Comparison of ENCODE assay signal across 7 mouse cellular contexts in genomic region chr13:111724811-111725164, GRCm38 (mm10). TPM values are rescaled to one million over a fixed set of nuclear protein-coding genes. Genes with fewer than 3 reads are reported as not detected.
DNase-seq lines count a peak whose midpoint lies in the region; ATAC-seq lines count a peak whose summit lies in the region.

No protein-coding gene starts in this region.

- H3K9me3 ChIP-seq in megakaryocyte, embryonic 14.5 days: peaks cover 10% of the 10 kb centered on the region
- peaks cover 3% of the 10 kb centered on the region; the same call in 1 of the 2 replicates for H3K9me3 ChIP-seq in forebrain, embryonic 11.5 days (ENCODE audit: control insufficient read depth, low read length)
- H3K9me3 ChIP-seq in limb, embryonic 15.5 days: no peaks in the 10 kb centered on the region
- H3K9me3 ChIP-seq in stomach, embryonic 16.5 days (replicated peaks; ENCODE audit: control insufficient read depth, low read length): peaks cover 4% of the 10 kb centered on the region

- H3K9ac ChIP-seq in forebrain, embryonic 11.5 days (ENCODE audit: low read length): peak overlapping the region; percentile 50
- peak overlapping the region; percentile 23; the same call in 1 of the 2 replicates for H3K9ac ChIP-seq in limb, embryonic 15.5 days
- H3K9ac ChIP-seq in stomach, embryonic 16.5 days (ENCODE audit: low read length): peak overlapping the region; percentile 77

- ATAC-seq in megakaryocyte, adult 5-6 weeks (ENCODE audit: poor library complexity, severe bottlenecking): no peak
- no peak for ATAC-seq in forebrain, embryonic 11.5 days (replicated peaks; ENCODE audit: low FRiP score)
- no peak for ATAC-seq in limb, embryonic 15.5 days (ENCODE audit: insufficient number of reproducible peaks, low FRiP score, low TSS enrichment, low read depth)
- ATAC-seq in stomach, embryonic 16.5 days (ENCODE audit: insufficient read depth, low FRiP score): no peak

- no peak for DNase-seq in forebrain, embryonic 11.5 days (ENCODE audit: low spot score)
- DNase-seq in urinary bladder, adult 2 months (ENCODE audit: low spot score): no peak
- no peak for DNase-seq in adrenal gland, adult 8-10 months

- no peaks in the 10 kb centered on the region for H3K36me3 ChIP-seq in megakaryocyte, embryonic 14.5 days (replicated peaks; ENCODE audit: low read length)
- no peaks in the 10 kb centered on the region for H3K36me3 ChIP-seq in forebrain, embryonic 11.5 days (ENCODE audit: control insufficient read depth, insufficient read depth, low read length)
- H3K36me3 ChIP-seq in limb, embryonic 15.5 days: peaks cover 3% of the 10 kb centered on the region; the same call in 1 of the 2 replicates
- no peaks in the 10 kb centered on the region for H3K36me3 ChIP-seq in stomach, embryonic 16.5 days (ENCODE audit: control insufficient read depth, insufficient read depth, low read length)

- peak overlapping the region; percentile 82 for H3K4me2 ChIP-seq in forebrain, embryonic 11.5 days (ENCODE audit: low read depth, low read length, severe bottlenecking)
- peak overlapping the region; percentile 87 for H3K4me2 ChIP-seq in limb, embryonic 15.5 days
- peak overlapping the region; percentile 69 for H3K4me2 ChIP-seq in stomach, embryonic 16.5 days (ENCODE audit: low read depth, low read length)

- H3K27ac ChIP-seq in forebrain, embryonic 11.5 days (ENCODE audit: low read depth, low read length): 0 out of 2 replicates have a peak overlapping the region, but pooled peaks have one; percentile 18
- peak overlapping the region; percentile 95 for H3K27ac ChIP-seq in limb, embryonic 15.5 days
- H3K27ac ChIP-seq in stomach, embryonic 16.5 days (ENCODE audit: low read length): peak overlapping the region; percentile 74

- H3K4me3 ChIP-seq in megakaryocyte, embryonic 14.5 days (replicated peaks): peak overlapping the region; percentile 98
- H3K4me3 ChIP-seq in forebrain, embryonic 11.5 days (ENCODE audit: low read depth, low read length): peak overlapping the region; percentile 64
- peak overlapping the region; percentile 61 for H3K4me3 ChIP-seq in limb, embryonic 15.5 days
- peak overlapping the region; percentile 71 for H3K4me3 ChIP-seq in stomach, embryonic 16.5 days (replicated peaks; ENCODE audit: low read length)

- no peaks in the 10 kb centered on the region for H3K27me3 ChIP-seq in megakaryocyte, embryonic 14.5 days (replicated peaks)
- no peaks in the 10 kb centered on the region for H3K27me3 ChIP-seq in forebrain, embryonic 11.5 days (ENCODE audit: control insufficient read depth, insufficient read depth, low read length)
- no peaks in the 10 kb centered on the region for H3K27me3 ChIP-seq in limb, embryonic 15.5 days
- no peaks in the 10 kb centered on the region for H3K27me3 ChIP-seq in stomach, embryonic 16.5 days (ENCODE audit: control insufficient read depth, insufficient read depth, low read length)

- H3K4me1 ChIP-seq in megakaryocyte, embryonic 14.5 days: peaks cover 11% of the 10 kb centered on the region
- peaks cover 4% of the 10 kb centered on the region; the same call in 1 of the 2 replicates for H3K4me1 ChIP-seq in forebrain, embryonic 11.5 days (replicated peaks; ENCODE audit: control insufficient read depth, insufficient read depth, low read length)
- H3K4me1 ChIP-seq in limb, embryonic 15.5 days: peaks cover 5% of the 10 kb centered on the region
- peaks cover 6% of the 10 kb centered on the region for H3K4me1 ChIP-seq in stomach, embryonic 16.5 days (ENCODE audit: control insufficient read depth, insufficient read depth, low read length)

- 0% methylated on average over 18 of the region's 18 CpGs for WGBS in forebrain, embryonic 11.5 days
- under 1% methylated on average over 18 of the region's 18 CpGs for WGBS in limb, embryonic 15.5 days
- WGBS in stomach, embryonic 16.5 days: under 1% methylated on average over 18 of the region's 18 CpGs

RNA-seq across cellular contexts. Expression of gene Mier3, which starts 44.0 kb away (rescaled TPM):
- 0.17 TPM in 1 of 2 replicates, not detected in the other for polyA plus RNA-seq in megakaryocyte, embryonic 14.5 days (2012; ENCODE audit: insufficient read depth, low replicate concordance)
- total RNA-seq in megakaryocyte, adult 5-6 weeks (2015): 26.3 and 28.0 TPM in 2 replicates
- 39.2 and 46.1 TPM in 2 replicates for total RNA-seq in megakaryocyte, adult 5-6 weeks (2017)
- 22.8 and 25.3 TPM in 2 replicates for polyA plus RNA-seq in forebrain, embryonic 11.5 days (2014; fragmentation: Nextera tagmentation; extraction: Ambion mirVana)
- polyA plus RNA-seq in limb, embryonic 15.5 days (2015; fragmentation: Nextera tagmentation; extraction: Ambion mirVana): 21.6 and 25.2 TPM in 2 replicates
- 18.2 and 18.6 TPM in 2 replicates for polyA plus RNA-seq in stomach, embryonic 16.5 days (2015; fragmentation: Nextera tagmentation; extraction: Ambion mirVana)
- polyA plus RNA-seq in urinary bladder, adult 2 months (2012; rRNA removed): 11.0 and 11.9 TPM in 2 replicates
- 10 to 100 TPM; 35.1 to 49.7 (median 40.7) TPM for total RNA-seq in adrenal gland, adult 8-10 months (2022)

Comparison
In these comparisons a context has a peak if more than half of its experiments do, and no peak if none do; other contexts are left out.
1. H3K27ac ChIP-seq: peak in every context shown above with its lines; median percentile 95 in limb, embryonic 15.5 days; 74 in stomach, embryonic 16.5 days; 18 in forebrain, embryonic 11.5 days.
2. H3K9ac ChIP-seq: peak in every context shown above with its lines; median percentile 77 in stomach, embryonic 16.5 days; 50 in forebrain, embryonic 11.5 days; 23 in limb, embryonic 15.5 days.
3. RNA of gene Mier3, which starts 44.0 kb away (polyA plus RNA-seq): 22.8 to 25.3 TPM in forebrain, embryonic 11.5 days, 21.6 to 25.2 TPM in limb, embryonic 15.5 days, 18.2 to 18.6 TPM in stomach, embryonic 16.5 days and 11.0 to 11.9 TPM in urinary bladder, adult 2 months; 0.17 TPM in megakaryocyte, embryonic 14.5 days; every median in the first group is over 10 times any median in the second.
4. Peak in every context shown above with its lines, with median percentiles within 50 percentile points of each other: H3K4me3 ChIP-seq and H3K4me2 ChIP-seq.